Mouse (Mus musculus): ENCODE measurements around the gene Morc1.

DNA sequence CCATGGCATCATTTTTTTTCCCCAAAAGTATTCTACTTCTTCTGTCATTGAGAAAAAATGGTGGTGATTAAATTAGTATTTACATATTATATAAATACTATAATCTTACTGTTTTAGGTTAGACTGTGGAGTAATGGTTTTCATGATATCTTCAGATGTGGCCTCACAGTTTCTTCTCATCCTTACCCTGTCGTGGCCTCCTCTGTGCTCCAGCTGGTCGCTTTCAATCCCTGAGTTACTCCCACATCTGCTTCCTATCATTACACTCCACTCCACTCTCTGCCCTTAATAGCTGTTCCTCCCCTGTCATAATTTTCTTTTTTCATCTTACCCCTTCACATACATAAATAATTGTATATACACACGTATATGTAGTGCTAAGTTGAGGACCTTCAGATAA, 22.2 kb downstream of the Morc1 start:
- TF ChIP-seq CTCF (IDR thresholded peaks at IDR 0.05) = no peak
- no peak for TF ChIP-seq POLR2A (IDR thresholded peaks at IDR 0.05; ENCODE audit: insufficient read depth, low read depth, low read length)

Data from heart, adult 2 months (tissue).